Mouse (Mus musculus): ENCODE data around the gene Stard13.

DNA sequence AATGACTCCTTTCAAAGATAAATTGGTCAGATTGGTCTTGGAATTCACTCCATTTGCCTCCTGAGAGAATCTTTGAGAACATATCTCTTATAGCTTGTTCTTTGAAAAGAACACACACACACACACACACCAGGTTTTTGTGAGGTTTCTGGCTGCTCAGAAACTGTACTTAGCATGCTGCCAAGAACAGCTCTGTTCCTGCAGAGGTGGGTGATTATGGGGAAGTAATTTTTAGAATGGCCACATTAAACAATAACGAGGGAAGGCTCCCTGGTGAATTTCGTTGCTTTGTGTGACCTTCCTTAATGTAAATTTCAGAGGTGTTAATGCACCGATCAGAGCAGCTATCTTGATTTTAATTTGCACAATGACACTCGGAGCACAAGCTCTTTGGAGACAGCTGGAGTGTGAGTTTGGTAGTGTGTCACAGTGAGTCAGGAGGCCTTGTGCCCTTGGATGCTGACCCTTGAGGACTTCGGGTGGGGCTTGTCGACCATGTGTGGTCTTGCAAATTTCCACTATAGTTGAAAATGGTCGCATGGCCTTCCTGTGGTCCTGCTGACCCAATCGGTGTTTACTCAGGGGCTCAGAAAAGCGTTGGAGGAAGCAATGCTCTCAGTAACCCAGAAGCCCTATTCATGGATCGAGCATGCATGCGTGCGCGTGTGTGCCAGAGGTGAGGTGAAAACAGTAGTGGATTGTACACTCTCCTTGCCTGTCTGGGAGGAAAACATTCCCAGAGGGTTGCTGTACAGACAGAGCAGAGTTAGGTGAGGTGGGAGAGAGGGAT is 213.4 kb downstream of the Stard13 start:
- TF ChIP-seq CTCF (IDR thresholded peaks at IDR 0.05; ENCODE audit: borderline replicate concordance, control insufficient read depth, extremely low read depth, insufficient read depth, low read length, poor library complexity), result no peak
- no peak for TF ChIP-seq POLR2A (IDR thresholded peaks at IDR 0.05; ENCODE audit: control insufficient read depth, extremely low read depth, insufficient read depth, low read length, poor library complexity)

Data from thymus, adult 2 months (tissue).